In the genomic region with DNA sequence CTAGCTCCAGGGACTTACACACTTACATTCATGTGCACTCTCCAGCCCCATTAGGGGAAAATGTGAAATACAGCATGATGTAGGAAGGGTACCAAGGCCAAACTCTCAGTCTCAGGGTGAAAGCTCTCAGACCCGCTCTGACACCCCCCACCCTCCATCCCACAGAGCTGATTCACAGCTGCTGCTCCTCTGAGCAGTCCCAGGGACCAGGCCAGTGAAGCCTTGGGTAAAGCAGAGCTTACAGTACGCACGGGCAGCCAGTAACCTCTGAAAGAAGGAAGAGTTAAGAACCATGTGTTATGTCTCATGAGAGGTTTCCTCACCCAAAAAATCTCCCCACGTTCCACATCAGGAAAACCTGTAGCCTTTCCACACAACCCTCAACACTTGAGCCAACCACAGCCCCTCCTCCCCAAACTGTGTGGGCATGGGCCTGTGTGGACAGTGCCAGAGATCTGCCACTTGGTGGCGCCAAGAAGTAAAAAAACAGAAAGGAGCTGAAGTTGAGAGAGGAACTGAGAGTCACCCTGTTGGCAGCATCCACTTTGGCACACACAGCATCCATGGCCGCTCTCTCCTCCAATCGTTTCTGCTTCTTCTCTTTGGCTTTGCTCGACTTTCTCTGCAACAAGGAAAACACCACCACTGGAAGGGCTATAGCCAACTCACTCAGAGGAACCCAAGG, we compare ENCODE assay signal across 9 mouse cellular contexts. TPM values are rescaled to one million over a fixed set of nuclear protein-coding genes. Genes with fewer than 3 reads are reported as not detected.
DNase-seq lines count a peak whose midpoint lies in the region; ATAC-seq and TF ChIP-seq lines count a peak whose summit lies in the region.
"Had no signal": no experiment of that assay in that cellular context is flagged by ENCODE, and none has a peak within 500 bp of the region (broad histone marks: within the 10 kb centered on the region; RNA-seq: fewer than 3 reads in every experiment).

No protein-coding gene starts in this region.

- H3K9me3 ChIP-seq in MEL (replicated peaks; ENCODE audit: insufficient read depth, low read length): no peaks in the 10 kb centered on the region
- no peaks in the 10 kb centered on the region for H3K9me3 ChIP-seq in forebrain, postnatal 0 days (ENCODE audit: low read length)
- no peaks in the 10 kb centered on the region for H3K9me3 ChIP-seq in hindbrain, embryonic 11.5 days (ENCODE audit: control insufficient read depth, low read length)
- H3K9me3 ChIP-seq: liver, embryonic 15.5 days had no signal

- H3K27ac ChIP-seq in MEL (ENCODE audit: control insufficient read depth, low read depth, low read length): no peak overlapping the region
- H3K27ac ChIP-seq in cerebellum, adult 2 months (ENCODE audit: insufficient read depth, low read length): no peak overlapping the region
- no peak overlapping the region for H3K27ac ChIP-seq in forebrain, postnatal 0 days (ENCODE audit: low read depth, low read length)
- H3K27ac ChIP-seq in hindbrain, embryonic 11.5 days (ENCODE audit: low read depth, low read length): no peak overlapping the region
- H3K27ac ChIP-seq: liver, embryonic 15.5 days had no signal

- H3K4me3 ChIP-seq in MEL (ENCODE audit: control insufficient read depth in 1 of 2, insufficient read depth in 1 of 2, low read depth in 2 of 2, low read length in 2 of 2): no peak overlapping the region
- H3K4me3 ChIP-seq in cerebellum, adult 2 months (replicated peaks; ENCODE audit: insufficient read depth, low read depth, low read length): no peak overlapping the region
- H3K4me3 ChIP-seq in forebrain, postnatal 0 days (ENCODE audit: low read depth, low read length): no peak overlapping the region
- H3K4me3 ChIP-seq in hindbrain, embryonic 11.5 days (ENCODE audit: low read depth, low read length): no peak overlapping the region
- H3K4me3 ChIP-seq: liver, embryonic 15.5 days had no signal

- TF ChIP-seq CTCF in MEL (IDR thresholded peaks at IDR 0.05 in 2 of 3, conservative IDR thresholded peaks at IDR 0.05 in 1 of 3; ENCODE audit: control insufficient read depth in 1 of 3, insufficient read depth in 1 of 3, low read depth in 2 of 3, low read length in 3 of 3, poor library complexity in 1 of 3, severe bottlenecking in 1 of 3): peak; percentile 73 to 94 (median 74)
- peak; percentile 86 for TF ChIP-seq CTCF in cerebellum, adult 2 months (IDR thresholded peaks at IDR 0.05; ENCODE audit: borderline replicate concordance, insufficient read depth, low read depth, low read length)
- TF ChIP-seq CTCF in forebrain, postnatal 0 days (IDR thresholded peaks at IDR 0.05; ENCODE audit: low read depth): peak; percentile 96

- peak; percentile 79 for DNase-seq in MEL (ENCODE audit: low read depth, low spot score)
- peak; percentile 82 to 84 for DNase-seq in cerebellum, adult 2 months
- peak; percentile 89 for DNase-seq in forebrain, postnatal 0 days
- peak; percentile 80 for DNase-seq in hindbrain, embryonic 11.5 days (ENCODE audit: low spot score)
- peak; percentile 87 to 89 for DNase-seq in layer of hippocampus, postnatal 10 days (ENCODE audit: low spot score in 2 of 2)
- peak; percentile 93 for DNase-seq in lung, postnatal 10 days
- peak; percentile 53 for DNase-seq in retina, adult 2 months (ENCODE audit: low read depth, low spot score)
- DNase-seq in thymus, postnatal 14 days: peak; percentile 83

- no peaks in the 10 kb centered on the region for H3K27me3 ChIP-seq in MEL (ENCODE audit: control insufficient read depth in 1 of 2, insufficient read depth in 2 of 2, low read length in 2 of 2)
- no peaks in the 10 kb centered on the region for H3K27me3 ChIP-seq in cerebellum, adult 2 months (ENCODE audit: control insufficient read depth, insufficient read depth, low read length)
- no peaks in the 10 kb centered on the region for H3K27me3 ChIP-seq in forebrain, postnatal 0 days (ENCODE audit: insufficient read depth, low read length)
- H3K27me3 ChIP-seq in hindbrain, embryonic 11.5 days (ENCODE audit: control insufficient read depth, insufficient read depth, low read length): no peaks in the 10 kb centered on the region
- H3K27me3 ChIP-seq: liver, embryonic 15.5 days had no signal

- 30% methylated on average over 8 of the region's 8 CpGs for WGBS in cerebellum, adult 2 months
- 44% methylated on average over 8 of the region's 8 CpGs for WGBS in forebrain, postnatal 0 days
- 66% methylated on average over 8 of the region's 8 CpGs for WGBS in hindbrain, embryonic 11.5 days

- no peak overlapping the region for H3K9ac ChIP-seq in MEL (ENCODE audit: control insufficient read depth, low read depth, low read length, poor library complexity, severe bottlenecking)
- no peak overlapping the region for H3K9ac ChIP-seq in forebrain, postnatal 0 days
- H3K9ac ChIP-seq in hindbrain, embryonic 11.5 days (ENCODE audit: low read depth, low read length): no peak overlapping the region
- H3K9ac ChIP-seq: liver, embryonic 15.5 days had no signal

- peak; percentile 96 for ATAC-seq in forebrain, postnatal 0 days
- peak; percentile 75 for ATAC-seq in hindbrain, embryonic 11.5 days (ENCODE audit: low FRiP score)

- H3K79me2 ChIP-seq in MEL (ENCODE audit: control insufficient read depth, insufficient read depth, low read length, poor library complexity): peaks cover 31% of the 10 kb centered on the region

- H3K36me3 ChIP-seq in MEL (ENCODE audit: control insufficient read depth in 1 of 2, insufficient read depth in 2 of 2, low read length in 2 of 2): peaks cover 6 to 15% of the 10 kb centered on the region in 2 experiments
- H3K36me3 ChIP-seq in forebrain, postnatal 0 days (ENCODE audit: insufficient read depth): peaks cover 37% of the 10 kb centered on the region
- peaks cover 5% of the 10 kb centered on the region for H3K36me3 ChIP-seq in hindbrain, embryonic 11.5 days (ENCODE audit: control insufficient read depth, insufficient read depth, low read length)

- peaks cover 0 to 7% of the 10 kb centered on the region in 2 experiments; a peak in 2 of 4 replicates for H3K4me1 ChIP-seq in MEL (ENCODE audit: control insufficient read depth in 1 of 2, insufficient read depth in 2 of 2, low read length in 2 of 2)
- peaks cover under 1% of the 10 kb centered on the region; the same call in 1 of the 2 replicates for H3K4me1 ChIP-seq in cerebellum, adult 2 months (ENCODE audit: control insufficient read depth, insufficient read depth, low read length)
- H3K4me1 ChIP-seq in forebrain, postnatal 0 days (ENCODE audit: insufficient read depth): 0 out of 2 replicates have a peak, but pooled peaks cover 1% of the 10 kb centered on the region
- peaks cover under 1% of the 10 kb centered on the region; the same call in 1 of the 2 replicates for H3K4me1 ChIP-seq in hindbrain, embryonic 11.5 days (replicated peaks; ENCODE audit: control insufficient read depth, insufficient read depth, low read length)

- peak in 1 of 2 experiments; percentile 31; a peak in 1 of 4 replicates for TF ChIP-seq POLR2A in MEL (IDR thresholded peaks at IDR 0.05; ENCODE audit: control insufficient read depth in 1 of 2, insufficient read depth in 1 of 2, low read depth in 1 of 2, low read length in 2 of 2, poor library complexity in 1 of 2)
- TF ChIP-seq POLR2A in cerebellum, adult 2 months (IDR thresholded peaks at IDR 0.05; ENCODE audit: borderline replicate concordance, insufficient read depth, low read length): no peak

- TF ChIP-seq RAD21 in MEL (IDR thresholded peaks at IDR 0.05; ENCODE audit: low read depth, low read length): peak; percentile 71

- TF ChIP-seq EP300 in MEL (IDR thresholded peaks at IDR 0.05; ENCODE audit: low read depth in 1 of 2, low read length in 2 of 2): no peak

- no peak overlapping the region for H3K4me2 ChIP-seq in forebrain, postnatal 0 days (ENCODE audit: low read depth)
- H3K4me2 ChIP-seq in hindbrain, embryonic 11.5 days (replicated peaks; ENCODE audit: low read depth, low read length): no peak overlapping the region
- H3K4me2 ChIP-seq: liver, embryonic 15.5 days had no signal

RNA-seq across cellular contexts. Expression of a gene that starts 6.3 kb away (rescaled TPM):
- total RNA-seq in MEL (2012; rRNA removed): 45.5 and 46.8 TPM in 2 replicates
- polyA plus RNA-seq in MEL (2012; ENCODE audit: insufficient read depth in 1 of 2, insufficient read length in 2 of 2, low read depth in 1 of 2, low replicate concordance in 2 of 2, missing spikeins in 1 of 2): 10 to 100 TPM in 1 of 2 experiments, not detected in 1; 75.7 TPM
- polyA plus RNA-seq in cerebellum, adult 2 months (2012; rRNA removed): 44.8 and 46.2 TPM in 2 replicates
- 48.5 and 57.7 TPM in 2 replicates for total RNA-seq in forebrain, postnatal 0 days (2014; rRNA removed)
- polyA plus RNA-seq in forebrain, postnatal 0 days (2015; fragmentation: Nextera tagmentation; extraction: Ambion mirVana): 34.7 and 44.0 TPM in 2 replicates
- polyA plus RNA-seq in hindbrain, embryonic 11.5 days (2014; fragmentation: Nextera tagmentation; extraction: Ambion mirVana): 79.9 and 87.6 TPM in 2 replicates
- total RNA-seq in layer of hippocampus, postnatal 10 days (2021): 10 to 100 TPM; 36.3 to 45.6 TPM

RNA-seq across cellular contexts. Expression of a gene that starts 17.3 kb away (rescaled TPM):
- total RNA-seq in MEL (2012; rRNA removed): 736 and 745 TPM in 2 replicates
- 1,000 to 10,000 TPM in 1 of 2 experiments, not detected in 1; 1,213 TPM for polyA plus RNA-seq in MEL (2012; ENCODE audit: insufficient read depth in 1 of 2, insufficient read length in 2 of 2, low read depth in 1 of 2, low replicate concordance in 2 of 2, missing spikeins in 1 of 2)
- polyA plus RNA-seq in cerebellum, adult 2 months (2012; rRNA removed): 1,171 and 1,228 TPM in 2 replicates
- total RNA-seq in forebrain, postnatal 0 days (2014; rRNA removed): 735 and 828 TPM in 2 replicates
- 1,247 and 1,523 TPM in 2 replicates for polyA plus RNA-seq in forebrain, postnatal 0 days (2015; fragmentation: Nextera tagmentation; extraction: Ambion mirVana)
- 762 and 780 TPM in 2 replicates for polyA plus RNA-seq in hindbrain, embryonic 11.5 days (2014; fragmentation: Nextera tagmentation; extraction: Ambion mirVana)
- total RNA-seq in layer of hippocampus, postnatal 10 days (2021): 100 to 1,000 TPM; 688 to 834 TPM

RNA-seq across cellular contexts. Expression of a gene that starts 28.6 kb away (rescaled TPM):
- total RNA-seq in MEL (2012; rRNA removed): 103 and 106 TPM in 2 replicates
- 100 to 1,000 TPM; 194 to 285 TPM for polyA plus RNA-seq in MEL (2012; ENCODE audit: insufficient read depth in 1 of 2, insufficient read length in 2 of 2, low read depth in 1 of 2, low replicate concordance in 2 of 2, missing spikeins in 1 of 2)
- polyA plus RNA-seq in cerebellum, adult 2 months (2012; rRNA removed): 234 and 248 TPM in 2 replicates
- total RNA-seq in forebrain, postnatal 0 days (2014; rRNA removed): 248 and 252 TPM in 2 replicates
- 286 and 290 TPM in 2 replicates for polyA plus RNA-seq in forebrain, postnatal 0 days (2015; fragmentation: Nextera tagmentation; extraction: Ambion mirVana)
- polyA plus RNA-seq in hindbrain, embryonic 11.5 days (2014; fragmentation: Nextera tagmentation; extraction: Ambion mirVana): 246 and 250 TPM in 2 replicates
- total RNA-seq in layer of hippocampus, postnatal 10 days (2021): 100 to 1,000 TPM; 202 to 240 TPM

RNA-seq across cellular contexts. Expression of a gene that starts 32.4 kb away (rescaled TPM):
- 31.4 and 33.7 TPM in 2 replicates for total RNA-seq in MEL (2012; rRNA removed)
- 10 to 100 TPM in 1 of 2 experiments, not detected in 1; 60.2 TPM for polyA plus RNA-seq in MEL (2012; ENCODE audit: insufficient read depth in 1 of 2, insufficient read length in 2 of 2, low read depth in 1 of 2, low replicate concordance in 2 of 2, missing spikeins in 1 of 2)
- polyA plus RNA-seq in cerebellum, adult 2 months (2012; rRNA removed): 8.7 and 9.2 TPM in 2 replicates
- total RNA-seq in forebrain, postnatal 0 days (2014; rRNA removed): 41.9 and 49.6 TPM in 2 replicates
- 13.7 and 14.5 TPM in 2 replicates for polyA plus RNA-seq in forebrain, postnatal 0 days (2015; fragmentation: Nextera tagmentation; extraction: Ambion mirVana)
- 28.1 and 31.4 TPM in 2 replicates for polyA plus RNA-seq in hindbrain, embryonic 11.5 days (2014; fragmentation: Nextera tagmentation; extraction: Ambion mirVana)
- total RNA-seq in layer of hippocampus, postnatal 10 days (2021): 10 to 100 TPM; 22.7 to 24.1 TPM
